Mouse (Mus musculus) embryo, embryonic 11.5 days (tissue): ENCODE data around the gene Acsm2.

Experiments used
- DNase-seq: peaks from one replicate; pipeline ENCODE4 v3.0.0-alpha.2; 2012; ENCODE audit warnings: low read depth, low spot score

The Acsm2 gene

GRCm38 (mm10) chr7:119554040-119554439 lies at the start of gene Acsm2:
TSS of gene Acsm2 (plus strand) at chr7:119554340.
- no peak for DNase-seq

GRCm38 (mm10) chr7:119511143-119511542 lies 43.0 kb upstream of the Acsm2 start:
- no peak for DNase-seq

GRCm38 (mm10) chr7:119513056-119513455 lies 41.1 kb upstream of the Acsm2 start:
- peak; percentile 39 for DNase-seq

DNA sequence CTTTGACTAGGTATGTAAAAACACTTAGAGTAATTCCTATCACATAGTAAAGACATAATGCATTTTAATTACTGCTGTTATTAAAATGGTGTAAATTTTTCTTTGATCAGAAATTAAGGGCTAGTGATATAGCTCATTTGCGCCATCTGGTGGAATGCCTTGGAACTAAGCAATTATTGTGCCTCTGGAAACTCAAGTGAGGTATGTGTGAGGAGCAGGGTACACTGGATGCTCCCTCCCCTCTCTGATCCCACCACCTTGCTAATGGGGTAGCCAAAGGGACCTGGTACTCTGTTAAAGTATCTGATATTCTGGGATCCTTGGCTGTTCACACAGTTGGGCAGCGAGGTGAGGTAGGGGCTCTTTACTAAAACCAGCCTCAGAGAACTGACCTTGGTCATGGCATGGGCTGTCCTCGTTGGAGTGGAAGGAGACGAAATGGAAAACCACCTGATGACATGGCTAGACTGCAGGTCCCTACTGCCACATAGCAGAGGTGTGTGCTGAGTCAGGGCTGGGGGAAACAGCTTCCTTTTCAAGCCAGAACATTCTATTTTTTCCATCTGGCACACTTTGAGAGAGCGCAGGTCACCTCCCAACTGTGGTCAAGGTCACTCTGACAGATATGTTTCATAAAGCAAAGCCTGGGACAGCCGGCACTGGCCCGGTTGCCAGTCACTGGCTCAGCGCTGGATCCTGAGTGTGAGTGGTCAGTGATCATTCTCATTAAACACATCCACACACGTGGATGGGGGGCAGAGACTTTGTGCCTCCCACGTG lies 38.5 kb upstream of the Acsm2 start:
- DNase-seq: peak; percentile 7

- DNase-seq: no peak
These were observed 37.9 kb upstream of the Acsm2 start for GRCm38 (mm10) chr7:119516272-119516558.

- DNase-seq: no peak
These were observed 35.0 kb upstream of the Acsm2 start, which contains the start of gene Acsm5 for GRCm38 (mm10) chr7:119519163-119519562. TSS of gene Acsm5 (plus strand) at chr7:119519463.

DNA sequence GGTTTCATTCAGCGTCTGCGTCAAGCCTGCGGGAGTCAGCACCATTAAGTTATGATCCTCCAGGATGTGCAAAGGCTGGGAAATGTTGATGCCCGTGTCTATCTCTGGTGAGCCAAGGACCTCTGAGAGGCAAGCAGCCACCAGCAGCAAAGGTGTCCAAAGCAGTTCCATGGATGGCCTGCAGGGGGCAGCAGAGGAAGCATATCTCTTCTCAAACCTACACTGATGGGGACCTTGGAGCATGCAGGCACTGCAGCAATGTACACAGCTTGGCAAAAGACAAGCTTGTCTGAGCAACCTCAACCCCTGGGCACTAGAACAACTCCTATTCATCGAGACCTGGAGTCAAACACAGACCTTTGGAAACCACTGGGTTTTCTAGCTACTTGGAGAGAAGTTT lies 34.5 kb upstream of the Acsm2 start:
- peak; percentile 26 for DNase-seq

DNA sequence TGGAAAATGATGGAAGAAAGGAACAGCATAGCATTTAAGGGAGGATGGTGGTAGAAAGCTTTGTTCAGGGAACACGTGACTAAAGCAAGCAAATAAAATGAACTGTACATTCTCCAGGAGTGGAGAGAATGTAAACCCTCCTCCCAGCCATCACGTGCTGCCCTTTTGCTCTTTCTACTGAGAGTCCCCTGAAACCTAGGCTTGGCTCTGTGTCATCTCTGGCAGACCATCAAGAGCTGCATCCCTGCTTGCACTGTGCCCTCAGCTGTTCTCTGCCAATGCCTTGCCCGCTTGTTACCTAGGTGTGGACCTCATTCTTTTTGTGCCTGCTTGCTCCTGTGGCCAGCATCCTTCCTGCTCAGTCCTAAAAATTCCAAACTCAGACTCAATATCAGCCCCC lies 32.3 kb upstream of the Acsm2 start:
- DNase-seq: no peak

GRCm38 (mm10) chr7:119522385-119522784 lies 31.8 kb upstream of the Acsm2 start:
- no peak for DNase-seq

DNA sequence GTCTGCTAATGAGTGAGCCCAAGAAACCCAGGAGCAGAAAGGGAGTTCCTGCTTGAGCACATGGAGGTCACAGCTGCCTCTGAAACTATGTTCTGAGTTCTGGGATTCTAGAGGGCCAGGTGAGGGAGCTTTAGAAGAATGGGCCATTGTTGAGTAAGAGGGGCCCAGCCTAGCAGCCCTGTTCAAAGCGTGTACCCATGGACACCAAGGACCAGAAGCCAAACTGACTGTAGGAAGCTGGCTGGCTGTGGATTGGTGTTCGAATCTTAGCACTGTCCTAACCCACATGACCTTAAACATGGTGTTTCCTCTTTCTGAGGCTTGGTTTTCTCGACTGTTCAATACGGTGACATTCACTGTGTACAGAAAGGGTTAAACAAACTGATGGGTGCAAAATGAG lies 30.8 kb upstream of the Acsm2 start, which contains the start of gene Pdilt:
Gene Pdilt, minus strand, starts transcription at position 101 of the 400 bp plus-strand sequence.
- no peak for DNase-seq

DNA sequence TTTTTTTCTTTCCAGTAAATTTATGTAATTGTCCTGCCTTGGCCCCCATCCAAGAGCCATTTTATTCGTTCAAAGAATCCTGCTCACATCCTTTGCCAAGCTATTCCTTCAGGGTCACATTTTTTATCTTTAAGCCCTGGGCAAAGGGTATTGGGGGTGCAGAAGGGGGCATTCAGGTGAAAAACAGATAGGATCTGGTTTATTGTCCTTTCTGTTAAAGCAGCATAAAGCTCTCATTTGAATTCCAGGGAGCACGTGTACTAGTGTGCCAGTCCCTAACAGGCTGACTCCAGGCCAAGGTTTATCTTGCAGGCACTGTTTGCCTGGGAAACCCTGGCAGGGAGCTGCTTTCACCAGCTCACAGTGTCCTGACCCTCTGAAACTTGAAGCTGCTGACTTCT lies 28.3 kb upstream of the Acsm2 start:
- no peak for DNase-seq

- DNase-seq: no peak
These were observed 27.7 kb upstream of the Acsm2 start for GRCm38 (mm10) chr7:119526486-119526885.

DNA sequence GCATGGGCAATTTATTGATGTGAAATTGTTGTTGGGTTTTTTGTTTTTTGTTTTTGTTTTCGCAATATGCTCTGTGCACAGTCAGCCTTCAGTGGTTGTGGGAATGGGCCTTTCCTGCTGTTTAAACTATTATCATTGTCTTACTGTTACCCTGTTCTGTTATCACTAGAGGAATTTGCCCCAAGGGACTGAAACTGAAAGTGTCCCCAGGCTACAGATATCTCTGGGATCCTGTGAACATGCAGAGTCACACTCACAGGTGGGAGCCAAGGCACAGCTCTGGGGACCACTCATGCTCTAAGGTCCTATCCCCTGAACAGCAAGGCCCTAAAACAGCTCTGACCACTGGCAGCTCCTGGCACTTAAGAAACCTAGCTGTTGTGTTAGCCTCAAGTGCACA lies 27.0 kb upstream of the Acsm2 start:
- DNase-seq: no peak

DNA sequence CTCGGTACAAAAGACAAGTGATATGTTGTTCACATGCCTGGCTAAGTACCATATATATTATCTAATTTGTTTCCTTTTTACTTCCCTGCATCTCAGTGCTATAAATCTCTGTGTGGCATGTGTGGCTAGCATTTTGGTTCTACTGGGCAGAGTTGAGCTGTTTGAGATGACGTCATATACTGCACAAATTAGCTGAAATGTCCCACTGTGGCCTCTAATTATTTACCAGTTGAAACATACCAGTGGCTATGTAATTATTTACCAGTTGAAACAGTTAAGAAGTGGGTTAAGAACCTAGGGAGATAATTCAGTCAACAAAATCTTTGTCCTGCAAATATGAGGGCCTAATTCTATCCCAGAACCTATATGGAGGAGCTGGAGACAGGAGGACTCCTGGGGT lies 26.6 kb upstream of the Acsm2 start:
- DNase-seq: no peak

DNA sequence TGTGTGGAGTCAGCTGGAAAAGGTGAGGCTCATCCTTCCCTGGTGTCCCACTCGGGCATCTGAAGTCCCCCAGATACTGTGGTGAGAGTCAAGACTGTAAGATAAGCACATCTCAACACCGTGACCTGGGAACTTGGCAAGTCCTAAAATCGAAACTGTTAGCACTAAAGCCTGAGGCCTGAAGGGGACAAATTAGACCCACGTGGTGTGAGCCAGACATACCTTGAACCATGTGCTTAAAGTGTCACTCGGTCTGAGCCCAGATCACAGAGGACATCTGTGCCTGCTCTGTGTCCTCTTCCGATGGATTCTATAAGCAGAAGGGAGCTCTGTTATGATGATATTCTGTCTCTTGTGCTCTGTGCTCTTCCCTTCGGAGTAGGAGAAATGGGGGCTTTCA lies 25.5 kb upstream of the Acsm2 start:
- DNase-seq: no peak

- DNase-seq: no peak
These were observed 21.2 kb upstream of the Acsm2 start for GRCm38 (mm10) chr7:119532924-119533323.

GRCm38 (mm10) chr7:119534389-119534788 lies 19.8 kb upstream of the Acsm2 start:
- DNase-seq: no peak

GRCm38 (mm10) chr7:119542445-119542844 lies 11.7 kb upstream of the Acsm2 start:
- DNase-seq: no peak

- no peak for DNase-seq
These were observed 8.6 kb upstream of the Acsm2 start for GRCm38 (mm10) chr7:119545572-119545971.

DNA sequence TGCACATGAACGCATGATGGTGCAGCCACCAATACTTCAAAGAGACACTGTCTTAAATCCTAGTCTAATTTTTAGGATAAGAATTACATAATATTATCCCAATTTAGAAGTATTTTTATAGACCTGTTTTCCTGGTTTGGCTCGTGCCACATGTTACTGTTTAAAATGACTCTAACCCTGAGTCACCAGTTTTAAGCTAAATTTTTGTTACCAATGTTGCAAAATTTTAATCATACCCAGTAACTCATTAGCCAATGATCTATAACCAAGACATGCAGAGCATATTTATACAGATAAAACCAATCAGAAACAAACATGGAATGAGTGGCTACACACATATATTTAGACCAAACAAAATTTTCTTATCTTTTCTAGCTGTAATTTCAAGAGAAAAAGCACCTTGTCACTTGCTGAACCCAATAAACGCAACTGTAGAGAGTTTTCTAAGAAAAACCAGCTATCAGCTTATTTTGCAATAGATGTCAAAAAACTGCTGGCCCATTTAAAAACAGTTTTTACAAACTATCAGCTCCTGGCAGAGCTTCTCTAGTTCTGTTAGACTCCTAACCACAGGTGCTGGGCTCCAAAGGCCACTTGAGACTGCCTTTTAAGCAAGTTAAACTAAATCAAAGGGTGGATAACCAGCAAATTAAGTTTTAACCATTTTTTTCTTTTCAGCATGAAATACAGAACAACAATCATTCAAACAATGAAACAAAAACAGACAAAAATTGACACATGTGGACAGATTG lies 3.5 kb upstream of the Acsm2 start:
- no peak for DNase-seq

GRCm38 (mm10) chr7:119559789-119560451 lies 5.8 kb downstream of the Acsm2 start:
- no peak for DNase-seq

- no peak for DNase-seq
These were observed 6.3 kb downstream of the Acsm2 start for GRCm38 (mm10) chr7:119560452-119560835.

GRCm38 (mm10) chr7:119561441-119561840 lies 7.3 kb downstream of the Acsm2 start:
- DNase-seq: no peak
